Mouse (Mus musculus) hindbrain, embryonic 16.5 days (tissue): Measurements from ENCODE around the gene Dap. TPM values are rescaled to one million over a fixed set of nuclear protein-coding genes. Genes with fewer than 3 reads are reported as not detected.
A peak's percentile ranks its signal among the peaks of the same experiment; 100 is the strongest.

Experiments
- ATAC-seq: fragments of 200-750 bp; cut with Nextera tagmentation; 2 replicates; pipeline ENCODE4 v1.8.0; 2017; ENCODE audit warnings: moderate TSS enrichment, moderate library complexity
- H3K27ac ChIP-seq: fragments of 300-500 bp; sonication (generic); 2 replicates; pipeline ENCODE4 v1.5.1; 2014; ENCODE audit warnings: low read depth, mild to moderate bottlenecking, control low read depth, low read length, moderate library complexity
- H3K27me3 ChIP-seq: fragments of 300-500 bp; sonication (generic); replicated peaks from 2 replicates; pipeline ENCODE4 v1.6.1; 2014; ENCODE audit warnings: low read length; ENCODE audit not compliant: control insufficient read depth, insufficient read depth
- H3K36me3 ChIP-seq: fragments of 300-500 bp; sonication (generic); 2 replicates; pipeline ENCODE4 v1.6.1; 2014; ENCODE audit warnings: mild to moderate bottlenecking, low read length, moderate library complexity, mixed read lengths; ENCODE audit not compliant: control insufficient read depth, insufficient read depth
- H3K4me1 ChIP-seq: fragments of 300-500 bp; sonication (generic); 2 replicates; pipeline ENCODE4 v1.6.1; 2014; ENCODE audit warnings: low read depth, low read length; ENCODE audit not compliant: control insufficient read depth, insufficient read depth
- H3K4me2 ChIP-seq: fragments of 300-500 bp; sonication (generic); 2 replicates; pipeline ENCODE4 v1.6.1; 2014; ENCODE audit warnings: mild to moderate bottlenecking, low read length, control low read depth, moderate library complexity
- H3K4me3 ChIP-seq: fragments of 300-500 bp; sonication (generic); 2 replicates; pipeline ENCODE4 v1.5.1; 2014; ENCODE audit warnings: mild to moderate bottlenecking, low read length, control low read depth, moderate library complexity
- H3K9ac ChIP-seq: fragments of 300-500 bp; sonication (generic); 2 replicates; pipeline ENCODE4 v1.6.1; 2014; ENCODE audit warnings: low read depth, mild to moderate bottlenecking, control low read depth, low read length, moderate library complexity
- H3K9me3 ChIP-seq: fragments of 300-500 bp; sonication (generic); 2 replicates; pipeline ENCODE4 v1.6.1; 2014; ENCODE audit warnings: mild to moderate bottlenecking, low read length, moderate library complexity; ENCODE audit not compliant: control insufficient read depth
- WGBS: fragments of 180-500 bp; shearing (Covaris S2); extraction: QIAGEN DNeasy Blood & Tissue Kit; methylation state at CpG from one replicate; pipeline ENCODE4 v1.1.7; 2014; 5-methylcytosine and 5-hydroxymethylcytosine counted together
- polyA plus RNA-seq: library from polyadenylated mRNA; unstranded; fragments of >200 nt; fragmentation: Nextera tagmentation; extraction: Ambion mirVana; gene quantifications from 2 replicates; pipeline ENCODE4 v1.2.1, GENCODE M21; 2015

Dap gene
- polyA plus RNA-seq, 1 experiment from 2014 or later: 20.9 TPM

DNA sequence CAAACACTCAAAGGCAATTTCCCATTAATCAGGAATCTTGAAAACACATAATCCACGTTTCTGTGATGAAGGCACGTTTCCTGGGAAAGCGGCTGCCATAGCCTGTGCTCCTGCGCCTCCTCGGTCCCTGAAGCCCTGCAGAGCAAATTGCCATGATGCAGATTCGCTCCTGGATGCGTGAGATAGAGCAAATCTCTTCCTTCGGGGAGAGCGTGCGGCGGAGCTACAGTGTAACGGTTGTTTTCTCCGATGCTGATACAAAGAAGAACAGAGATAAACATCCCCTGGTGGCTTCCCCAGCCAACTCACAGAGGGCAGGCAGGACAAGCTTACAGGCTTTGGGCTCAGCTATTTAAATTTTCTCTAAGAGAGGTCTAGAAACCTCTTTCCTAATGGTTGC lies 57.7 kb downstream of the Dap start:
- H3K4me2 ChIP-seq: 0 out of 2 replicates have a peak overlapping the region, but pooled peaks have one; percentile 0
- 59% methylated on average over 13 of the region's 13 CpGs for WGBS
- no peak overlapping the region for H3K27ac ChIP-seq
- no peak overlapping the region for H3K9ac ChIP-seq
- no peak overlapping the region for H3K4me3 ChIP-seq
- no peaks in the 10 kb centered on the region for H3K36me3 ChIP-seq
- no peaks in the 10 kb centered on the region for H3K27me3 ChIP-seq
- no peaks in the 10 kb centered on the region for H3K9me3 ChIP-seq
- H3K4me1 ChIP-seq: no peaks in the 10 kb centered on the region; the same call in 1 of the 2 replicates
- ATAC-seq: no peak

DNA sequence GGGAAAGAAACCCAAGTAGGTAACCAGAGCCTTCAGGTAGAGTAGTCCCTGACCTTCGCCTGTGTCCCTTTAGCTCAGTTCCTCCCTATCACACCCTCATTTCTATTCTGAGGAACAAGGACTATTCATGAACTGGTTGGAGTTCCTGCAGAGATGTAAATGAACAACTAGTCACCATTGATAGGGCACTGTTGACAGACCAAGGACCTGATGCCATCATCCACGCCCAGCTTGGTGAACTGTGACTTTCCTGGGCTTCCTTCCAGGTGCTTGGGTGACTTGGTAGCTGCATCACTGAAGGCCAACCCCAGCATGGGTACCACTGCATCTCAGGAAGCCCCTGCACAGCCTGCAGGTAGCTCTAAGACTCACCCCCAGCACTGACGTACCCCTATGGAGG lies 58.2 kb downstream of the Dap start:
- Histone ChIP-seq H3K4me3 (no peak overlapping the region), H3K9me3 (no peaks in the 10 kb centered on the region), H3K9ac (no peak overlapping the region), H3K27me3 (no peaks in the 10 kb centered on the region), H3K27ac (no peak overlapping the region), H3K4me2 (no peak overlapping the region), H3K4me1 (no peaks in the 10 kb centered on the region; the same call in 1 of the 2 replicates), H3K36me3 (no peaks in the 10 kb centered on the region)
- 85% methylated on average over 3 of the region's 3 CpGs for WGBS
- no peak for ATAC-seq

DNA sequence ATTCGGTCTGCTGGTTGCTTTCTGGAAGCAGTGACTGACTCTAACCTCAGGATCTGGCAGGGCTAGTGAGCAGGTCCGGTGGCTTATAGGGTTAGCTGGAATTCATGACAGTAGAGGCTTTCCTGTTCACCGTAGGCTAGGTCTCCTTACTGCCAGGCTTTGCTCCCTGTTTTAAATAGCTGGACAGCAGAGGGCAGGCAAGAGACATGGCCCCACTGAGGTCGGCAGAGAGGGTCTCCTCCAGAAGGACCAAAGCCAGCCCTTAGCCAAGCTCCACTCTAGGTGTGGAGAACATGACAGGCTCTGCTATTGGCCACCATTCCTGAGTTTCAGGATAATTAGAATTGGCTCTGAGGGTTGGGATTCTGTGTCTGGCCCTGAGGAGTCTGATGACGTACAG lies 60.0 kb downstream of the Dap start:
- Histone ChIP-seq H3K9ac (no peak overlapping the region), H3K36me3 (no peaks in the 10 kb centered on the region), H3K4me3 (no peak overlapping the region), H3K9me3 (no peaks in the 10 kb centered on the region), H3K27ac (no peak overlapping the region), H3K4me1 (no peaks in the 10 kb centered on the region; the same call in 1 of the 2 replicates), H3K4me2 (no peak overlapping the region), H3K27me3 (no peaks in the 10 kb centered on the region)
- no peak for ATAC-seq
- WGBS: 79% methylated on average over 5 of the region's 5 CpGs

DNA sequence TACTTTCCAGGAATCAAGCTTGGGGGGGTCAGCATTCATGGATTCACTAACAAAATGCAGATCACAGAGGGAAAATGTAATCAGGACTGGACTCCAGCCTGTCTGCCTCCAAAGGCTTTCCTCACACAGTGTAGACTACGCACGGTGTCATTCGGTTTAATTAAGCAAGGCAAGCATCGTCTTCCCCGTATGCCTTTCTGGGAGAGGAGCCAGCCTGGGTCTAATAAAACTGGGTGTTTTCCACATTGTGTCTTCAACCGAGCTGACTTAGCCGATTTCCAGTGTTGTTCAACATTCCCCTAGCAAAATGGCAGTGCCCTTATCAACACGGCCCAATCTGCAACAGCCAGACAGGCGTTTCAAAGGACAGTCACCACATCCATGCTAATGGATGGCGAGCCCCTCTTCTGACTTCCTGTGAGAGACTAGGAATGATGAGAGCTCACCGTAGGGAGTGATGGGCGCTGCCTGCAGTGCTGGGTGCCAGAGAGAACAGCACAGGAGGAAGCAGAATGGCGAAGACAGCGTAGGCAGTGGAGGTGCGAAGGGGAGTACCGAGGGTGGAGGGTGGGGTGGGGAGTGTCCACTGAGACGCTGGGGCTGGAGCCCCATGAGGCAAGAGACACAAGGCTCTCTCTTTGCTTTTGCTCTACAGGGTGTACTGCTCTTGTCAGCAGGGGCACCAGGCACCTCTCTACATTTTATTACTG lies 61.0 kb downstream of the Dap start:
- Histone ChIP-seq H3K36me3 (no peaks in the 10 kb centered on the region), H3K27ac (no peak overlapping the region), H3K9ac (no peak overlapping the region), H3K9me3 (no peaks in the 10 kb centered on the region), H3K4me1 (no peaks in the 10 kb centered on the region; the same call in 1 of the 2 replicates), H3K4me2 (no peak overlapping the region), H3K4me3 (no peak overlapping the region), H3K27me3 (no peaks in the 10 kb centered on the region)
- WGBS: 66% methylated on average over 17 of the region's 17 CpGs
- peak; percentile 66 for ATAC-seq

DNA sequence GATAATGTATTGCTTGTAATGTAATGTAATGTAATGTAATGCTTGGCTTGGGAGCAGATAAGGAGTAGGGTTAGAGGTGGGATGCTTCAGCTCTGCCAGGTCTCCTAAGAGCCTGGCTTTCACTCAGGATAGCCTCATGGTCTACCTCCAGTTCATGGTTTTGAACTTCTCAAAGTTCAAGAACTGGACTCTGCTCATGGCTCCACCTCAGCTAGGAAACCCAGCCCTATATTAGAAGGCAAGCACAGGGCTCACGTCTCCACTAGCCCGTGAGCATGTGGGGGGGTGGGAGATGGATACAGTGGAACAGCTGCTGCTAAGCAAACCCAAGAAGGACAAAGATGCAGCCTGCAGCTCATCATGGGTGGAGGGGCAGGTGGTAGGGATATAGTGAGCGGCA lies 61.6 kb downstream of the Dap start:
- 86% methylated on average over 3 of the region's 3 CpGs for WGBS
- H3K27me3 ChIP-seq: no peaks in the 10 kb centered on the region
- no peaks in the 10 kb centered on the region for H3K36me3 ChIP-seq
- H3K4me2 ChIP-seq: no peak overlapping the region
- no peak for ATAC-seq
- no peak overlapping the region for H3K9ac ChIP-seq
- no peak overlapping the region for H3K27ac ChIP-seq
- no peaks in the 10 kb centered on the region; the same call in 1 of the 2 replicates for H3K4me1 ChIP-seq
- H3K9me3 ChIP-seq: no peaks in the 10 kb centered on the region
- H3K4me3 ChIP-seq: no peak overlapping the region

DNA sequence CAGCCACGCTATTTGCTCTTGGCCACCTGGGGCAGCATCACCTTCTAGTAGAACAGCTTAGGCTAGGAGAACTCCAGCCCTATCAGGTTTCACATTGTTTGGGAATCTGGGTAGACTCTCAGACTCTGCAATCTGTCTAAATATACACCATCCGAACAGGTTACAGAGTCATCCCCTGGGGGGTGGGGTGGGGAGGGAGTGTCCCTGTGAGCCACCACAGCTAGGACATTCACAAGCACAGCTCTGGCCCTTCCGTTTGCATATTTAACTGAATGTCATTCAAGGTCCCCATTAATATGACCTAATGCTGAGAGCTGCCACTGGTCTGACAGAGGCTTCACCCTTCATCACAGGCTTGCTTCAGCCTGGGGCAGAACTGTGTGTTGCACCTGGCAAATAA lies 68.5 kb downstream of the Dap start:
- no peak overlapping the region for H3K4me2 ChIP-seq
- no peaks in the 10 kb centered on the region for H3K27me3 ChIP-seq
- no peak for ATAC-seq
- H3K9me3 ChIP-seq: no peaks in the 10 kb centered on the region
- H3K36me3 ChIP-seq: no peaks in the 10 kb centered on the region
- peaks cover 5% of the 10 kb centered on the region for H3K4me1 ChIP-seq
- H3K9ac ChIP-seq: no peak overlapping the region
- H3K27ac ChIP-seq: no peak overlapping the region
- 66% methylated on average over 3 of the region's 3 CpGs for WGBS
- no peak overlapping the region for H3K4me3 ChIP-seq

DNA sequence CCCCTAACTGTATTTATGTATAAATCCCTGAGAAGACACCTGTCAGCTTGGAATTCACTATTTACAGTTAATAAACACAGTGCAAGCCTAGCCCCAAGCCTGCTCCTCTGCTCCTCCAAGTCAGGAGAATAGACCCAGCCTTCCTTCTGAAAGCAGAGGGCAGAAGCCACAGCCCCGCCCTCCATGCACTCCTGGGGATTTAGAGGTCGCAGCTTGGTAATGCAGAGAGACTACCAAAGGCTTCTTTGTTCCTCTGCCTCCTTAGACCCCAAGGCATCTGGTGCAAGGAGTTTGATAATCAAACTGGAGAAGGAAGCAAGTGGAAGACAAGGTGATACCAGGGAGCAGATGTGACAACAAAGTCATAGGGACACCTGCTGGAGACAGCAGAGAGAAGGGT lies 70.2 kb downstream of the Dap start:
- Histone ChIP-seq H3K4me2 (no peak overlapping the region), H3K36me3 (no peaks in the 10 kb centered on the region), H3K4me1 (peaks cover 7% of the 10 kb centered on the region), H3K27me3 (no peaks in the 10 kb centered on the region), H3K27ac (no peak overlapping the region), H3K4me3 (no peak overlapping the region), H3K9me3 (no peaks in the 10 kb centered on the region), H3K9ac (no peak overlapping the region)
- ATAC-seq: no peak
- WGBS: 18% methylated on average over 2 of the region's 2 CpGs

DNA sequence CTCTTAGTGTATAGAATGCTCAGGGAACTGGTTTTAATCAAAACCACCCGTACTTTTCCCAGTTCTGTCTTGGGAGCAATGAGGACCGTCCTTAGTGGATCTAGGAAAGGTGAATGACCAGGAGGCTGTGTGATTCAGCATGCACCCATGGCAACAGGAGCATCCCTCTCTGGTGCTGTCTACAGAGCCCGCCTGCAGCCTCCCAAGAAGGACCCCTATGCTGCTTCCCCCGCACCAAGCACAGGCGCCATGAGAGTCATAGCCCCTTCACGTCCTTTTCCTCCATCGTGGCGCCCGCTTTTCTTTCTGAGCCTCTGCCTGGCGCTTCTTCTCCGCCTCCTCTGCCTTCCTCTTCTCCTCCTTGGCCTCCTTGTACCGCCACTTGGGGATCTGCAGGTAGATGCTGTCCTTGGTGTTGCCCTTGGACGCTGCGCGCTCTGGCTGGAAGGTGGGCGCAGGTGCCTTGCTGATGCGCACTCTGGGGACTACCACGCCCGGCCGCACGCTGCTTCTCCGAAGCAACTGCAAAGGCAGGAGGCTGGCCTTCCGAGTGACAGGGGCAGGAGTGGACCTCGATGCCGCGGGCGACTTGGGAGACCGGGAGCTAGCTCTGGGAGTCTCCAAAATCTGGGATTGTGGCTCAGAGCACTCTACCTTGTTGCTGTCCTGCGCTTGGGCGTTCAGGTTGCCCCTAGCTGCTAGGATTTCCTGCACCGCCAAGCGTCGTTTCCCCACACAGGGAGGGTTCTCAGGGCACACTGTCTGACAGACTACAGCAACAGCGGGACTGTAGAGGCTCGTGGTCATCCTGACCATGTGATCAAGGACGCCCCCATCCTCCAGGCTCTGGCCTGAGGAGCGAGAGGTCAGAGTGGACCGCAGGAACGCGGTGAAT lies 73.0 kb downstream of the Dap start:
- WGBS: 8% methylated on average over 40 of the region's 40 CpGs
- Histone ChIP-seq H3K9me3 (no peaks in the 10 kb centered on the region), H3K4me1 (peaks cover 11% of the 10 kb centered on the region), H3K27ac (no peak overlapping the region), H3K4me2 (peak overlapping the region; percentile 76), H3K4me3 (peak overlapping the region; percentile 43), H3K27me3 (no peaks in the 10 kb centered on the region), H3K9ac (peak overlapping the region; percentile 58), H3K36me3 (no peaks in the 10 kb centered on the region)
- ATAC-seq: peak; percentile 55

DNA sequence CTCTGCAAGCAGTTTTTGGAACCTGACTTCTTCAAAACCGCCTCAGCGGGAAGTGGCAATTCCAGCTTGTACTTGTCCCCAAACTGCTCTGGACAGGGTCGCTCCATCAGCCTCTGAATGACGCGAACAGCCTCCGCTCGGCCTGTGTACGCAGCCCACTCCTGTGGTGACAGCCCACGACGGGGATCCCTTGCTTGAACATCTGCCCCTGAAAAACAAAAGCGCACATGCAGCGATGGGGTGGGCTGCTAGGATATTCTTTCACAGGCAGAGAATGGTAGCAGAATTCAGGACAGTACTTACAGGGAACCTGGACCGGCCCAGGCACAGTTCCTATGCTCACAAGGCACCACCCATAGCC lies 73.6 kb downstream of the Dap start:
- peak; percentile 48; the same call in 1 of the 2 replicates for ATAC-seq
- WGBS: 21% methylated on average over 13 of the region's 13 CpGs
- Histone ChIP-seq H3K27me3 (no peaks in the 10 kb centered on the region), H3K4me1 (peaks cover 11% of the 10 kb centered on the region), H3K4me2 (peak overlapping the region; percentile 76), H3K4me3 (peak overlapping the region; percentile 43), H3K27ac (no peak overlapping the region), H3K9ac (peak overlapping the region; percentile 58; the same call in 1 of the 2 replicates), H3K9me3 (no peaks in the 10 kb centered on the region), H3K36me3 (no peaks in the 10 kb centered on the region)
